Mouse (Mus musculus): ENCODE measurements around the gene Rasd2. TPM values are rescaled to one million over a fixed set of nuclear protein-coding genes. Genes with fewer than 3 reads are reported as not detected.

The Rasd2 gene
- polyA plus RNA-seq, 1 experiment: 2.4 TPM

DNA sequence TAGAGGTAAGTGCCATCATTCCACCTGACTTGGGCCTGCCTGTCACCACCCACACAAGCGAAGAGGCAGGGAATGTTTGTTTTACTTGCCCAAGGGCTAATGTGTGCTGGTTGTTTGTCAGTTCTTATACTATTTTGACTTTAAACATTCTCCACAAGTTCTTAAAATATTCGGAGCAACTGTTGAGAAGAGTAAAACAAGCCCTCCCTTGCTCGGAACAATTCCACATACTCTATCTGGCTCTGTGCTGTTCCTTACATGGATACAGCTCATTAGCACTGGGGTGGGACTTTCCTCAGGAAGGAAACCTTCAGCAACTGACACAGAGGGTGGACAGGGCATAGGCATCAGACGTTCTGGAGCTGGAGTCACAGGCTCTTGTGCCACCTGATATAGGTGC is 15.9 kb upstream of the Rasd2 start:
- TF ChIP-seq CTCF (IDR thresholded peaks at IDR 0.05; ENCODE audit: borderline replicate concordance, control insufficient read depth, extremely low read depth, insufficient read depth, low read length, poor library complexity) (no peak), POLR2A (IDR thresholded peaks at IDR 0.05; ENCODE audit: control insufficient read depth, extremely low read depth, insufficient read depth, low read length, poor library complexity) (no peak)
- H3K27ac ChIP-seq (ENCODE audit: control insufficient read depth, insufficient read depth, low read length): no peak overlapping the region
- no peak for DNase-seq

DNA sequence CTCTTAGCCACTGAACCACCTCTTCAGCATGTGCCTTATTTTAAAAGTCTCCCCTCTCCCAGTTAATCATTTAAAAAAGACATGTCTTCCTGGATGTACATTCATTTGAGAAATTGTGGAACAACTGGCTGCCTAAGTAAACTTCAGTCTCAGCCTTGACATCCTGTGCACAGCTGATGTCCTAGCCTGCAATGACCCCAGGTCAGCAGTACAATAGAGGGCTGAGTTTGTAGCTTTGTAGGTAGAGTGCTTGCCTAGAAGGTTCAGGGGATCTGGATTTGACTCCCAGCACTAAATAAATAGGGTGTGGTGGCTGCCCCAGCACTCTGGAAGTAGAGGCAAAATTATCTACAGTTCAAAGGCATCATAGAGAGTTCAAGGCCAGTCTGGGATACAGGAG is 15.4 kb upstream of the Rasd2 start:
- H3K4me3 ChIP-seq (ENCODE audit: control insufficient read depth, insufficient read depth, low read length): no peak overlapping the region
- TF ChIP-seq POLR2A (IDR thresholded peaks at IDR 0.05; ENCODE audit: control insufficient read depth, extremely low read depth, insufficient read depth, low read length, poor library complexity) (no peak), CTCF (IDR thresholded peaks at IDR 0.05; ENCODE audit: borderline replicate concordance, control insufficient read depth, extremely low read depth, insufficient read depth, low read length, poor library complexity) (no peak)
- H3K27me3 ChIP-seq (ENCODE audit: control insufficient read depth, insufficient read depth, low read length): no peaks in the 10 kb centered on the region
- no peak for DNase-seq
- no peaks in the 10 kb centered on the region for H3K4me1 ChIP-seq (replicated peaks; ENCODE audit: control insufficient read depth, insufficient read depth, low read length)
- H3K36me3 ChIP-seq (ENCODE audit: control insufficient read depth, insufficient read depth, low read length): no peaks in the 10 kb centered on the region
- H3K27ac ChIP-seq (ENCODE audit: control insufficient read depth, insufficient read depth, low read length): no peak overlapping the region

More for the DNA sequence above, 15.9 kb upstream of the Rasd2 start:
- Histone ChIP-seq H3K4me1 (replicated peaks; ENCODE audit: control insufficient read depth, insufficient read depth, low read length) (no peaks in the 10 kb centered on the region), H3K27me3 (ENCODE audit: control insufficient read depth, insufficient read depth, low read length) (no peaks in the 10 kb centered on the region), H3K4me3 (ENCODE audit: control insufficient read depth, insufficient read depth, low read length) (no peak overlapping the region), H3K36me3 (ENCODE audit: control insufficient read depth, insufficient read depth, low read length) (no peaks in the 10 kb centered on the region)
- 76% methylated on average over 4 of the region's 4 CpGs for WGBS

- 89% methylated on average over 5 of the region's 5 CpGs for WGBS
- TF ChIP-seq CTCF (IDR thresholded peaks at IDR 0.05; ENCODE audit: borderline replicate concordance, control insufficient read depth, extremely low read depth, insufficient read depth, low read length, poor library complexity) (no peak), POLR2A (IDR thresholded peaks at IDR 0.05; ENCODE audit: control insufficient read depth, extremely low read depth, insufficient read depth, low read length, poor library complexity) (no peak)
- no peak overlapping the region for H3K4me3 ChIP-seq (ENCODE audit: control insufficient read depth, insufficient read depth, low read length)
- DNase-seq: no peak
- H3K27ac ChIP-seq (ENCODE audit: control insufficient read depth, insufficient read depth, low read length): no peak overlapping the region
- no peaks in the 10 kb centered on the region for H3K36me3 ChIP-seq (ENCODE audit: control insufficient read depth, insufficient read depth, low read length)
- no peaks in the 10 kb centered on the region for H3K4me1 ChIP-seq (replicated peaks; ENCODE audit: control insufficient read depth, insufficient read depth, low read length)
- no peaks in the 10 kb centered on the region for H3K27me3 ChIP-seq (ENCODE audit: control insufficient read depth, insufficient read depth, low read length)
Measured at GRCm38 (mm10) chr8:75198988-75199765, 14.6 kb upstream of the Rasd2 start.

DNA sequence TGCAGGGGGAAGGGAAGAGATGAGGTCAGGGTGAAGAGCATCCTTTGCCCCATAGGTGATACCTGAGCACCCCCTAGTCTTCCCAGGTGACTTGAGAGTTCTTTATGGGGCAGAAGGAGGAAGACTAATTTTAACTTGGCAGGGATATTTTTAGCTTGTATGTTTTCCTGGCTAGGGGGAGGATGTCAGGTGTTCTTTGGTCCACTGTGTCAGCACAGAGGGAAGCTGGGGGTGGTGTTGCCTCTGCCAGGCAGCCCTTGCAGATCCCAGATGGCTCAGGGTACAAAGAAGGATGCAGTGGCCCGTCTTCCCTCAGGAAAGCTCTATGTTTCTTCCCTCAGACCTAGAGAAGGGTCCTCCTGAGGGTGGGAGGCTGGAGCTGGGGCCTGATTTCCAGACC is 13.8 kb upstream of the Rasd2 start:
- Histone ChIP-seq H3K36me3 (ENCODE audit: control insufficient read depth, insufficient read depth, low read length) (no peaks in the 10 kb centered on the region), H3K4me3 (ENCODE audit: control insufficient read depth, insufficient read depth, low read length) (no peak overlapping the region), H3K27me3 (ENCODE audit: control insufficient read depth, insufficient read depth, low read length) (no peaks in the 10 kb centered on the region), H3K27ac (ENCODE audit: control insufficient read depth, insufficient read depth, low read length) (no peak overlapping the region), H3K4me1 (replicated peaks; ENCODE audit: control insufficient read depth, insufficient read depth, low read length) (no peaks in the 10 kb centered on the region)
- TF ChIP-seq CTCF (IDR thresholded peaks at IDR 0.05; ENCODE audit: borderline replicate concordance, control insufficient read depth, extremely low read depth, insufficient read depth, low read length, poor library complexity): no peak
- TF ChIP-seq POLR2A (IDR thresholded peaks at IDR 0.05; ENCODE audit: control insufficient read depth, extremely low read depth, insufficient read depth, low read length, poor library complexity): no peak
- WGBS: 70% methylated on average over 1 of the region's 1 CpGs
- no peak for DNase-seq

DNA sequence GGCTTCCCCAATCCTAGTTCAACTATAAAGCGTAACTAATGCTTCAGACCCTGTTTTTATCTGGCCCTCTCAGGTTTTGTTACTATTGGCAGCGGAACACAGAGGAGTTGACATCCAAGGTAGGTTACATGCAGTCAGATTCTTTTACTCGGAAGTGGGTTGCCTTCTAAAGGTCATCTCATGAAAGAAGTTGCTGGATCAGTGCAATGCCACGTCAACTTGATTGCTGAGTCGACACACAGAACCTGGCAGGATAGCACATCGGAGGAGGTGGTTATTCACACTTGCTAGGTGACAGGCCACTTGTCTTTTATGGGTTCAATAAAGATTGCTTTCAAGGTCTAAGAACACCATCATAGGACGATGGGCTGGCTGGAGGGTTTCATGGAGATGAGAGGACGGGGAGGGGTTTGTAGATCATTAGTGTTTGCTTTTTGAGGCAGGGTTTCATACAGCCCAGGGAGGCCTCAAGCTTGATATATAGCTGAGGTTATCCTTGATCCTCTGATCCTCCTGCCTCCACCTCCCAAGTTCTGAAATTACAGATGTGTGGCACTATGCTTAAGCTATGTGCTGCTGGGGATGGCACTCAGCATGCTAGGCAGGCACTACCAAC is 11.6 kb upstream of the Rasd2 start:
- no peak overlapping the region for H3K27ac ChIP-seq (ENCODE audit: control insufficient read depth, insufficient read depth, low read length)
- H3K36me3 ChIP-seq (ENCODE audit: control insufficient read depth, insufficient read depth, low read length): no peaks in the 10 kb centered on the region
- 94% methylated on average over 8 of the region's 8 CpGs for WGBS
- no peaks in the 10 kb centered on the region for H3K4me1 ChIP-seq (replicated peaks; ENCODE audit: control insufficient read depth, insufficient read depth, low read length)
- no peaks in the 10 kb centered on the region for H3K27me3 ChIP-seq (ENCODE audit: control insufficient read depth, insufficient read depth, low read length)
- TF ChIP-seq CTCF (IDR thresholded peaks at IDR 0.05; ENCODE audit: borderline replicate concordance, control insufficient read depth, extremely low read depth, insufficient read depth, low read length, poor library complexity) (no peak), POLR2A (IDR thresholded peaks at IDR 0.05; ENCODE audit: control insufficient read depth, extremely low read depth, insufficient read depth, low read length, poor library complexity) (no peak)
- DNase-seq: no peak
- H3K4me3 ChIP-seq (ENCODE audit: control insufficient read depth, insufficient read depth, low read length): no peak overlapping the region

GRCm38 (mm10) chr8:75202913-75203312 is 10.8 kb upstream of the Rasd2 start:
- TF ChIP-seq POLR2A (IDR thresholded peaks at IDR 0.05; ENCODE audit: control insufficient read depth, extremely low read depth, insufficient read depth, low read length, poor library complexity) (no peak), CTCF (IDR thresholded peaks at IDR 0.05; ENCODE audit: borderline replicate concordance, control insufficient read depth, extremely low read depth, insufficient read depth, low read length, poor library complexity) (no peak)
- no peak overlapping the region for H3K27ac ChIP-seq (ENCODE audit: control insufficient read depth, insufficient read depth, low read length)
- WGBS: 97% methylated on average over 3 of the region's 3 CpGs

More at GRCm38 (mm10) chr8:75202913-75203312, 10.8 kb upstream of the Rasd2 start:
- Histone ChIP-seq H3K27me3 (ENCODE audit: control insufficient read depth, insufficient read depth, low read length) (no peaks in the 10 kb centered on the region), H3K36me3 (ENCODE audit: control insufficient read depth, insufficient read depth, low read length) (no peaks in the 10 kb centered on the region), H3K4me1 (replicated peaks; ENCODE audit: control insufficient read depth, insufficient read depth, low read length) (no peaks in the 10 kb centered on the region), H3K4me3 (ENCODE audit: control insufficient read depth, insufficient read depth, low read length) (no peak overlapping the region)
- no peak for DNase-seq

Measured in thymus, adult 2 months (tissue).